Mouse (Mus musculus) ES-Bruce4 (cell line): ENCODE measurements around the gene Tox4.
"Not testable (repeated sequence)": the region's sequence is repeated elsewhere in the genome, so short reads cannot be mapped to it uniquely, and the experiment has no call there.

ENCODE experiments used
- EP300 ChIP-seq: IDR thresholded peaks from 2 replicates; pipeline ENCODE4 v1.6.1; 2011; ENCODE audit warnings: low read depth, low read length; ENCODE audit not compliant: insufficient read depth
- POLR2A ChIP-seq: IDR thresholded peaks from one replicate; pipeline ENCODE4 v1.8.1; 2011; ENCODE audit warnings: low read length; ENCODE audit not compliant: insufficient read depth

DNA sequence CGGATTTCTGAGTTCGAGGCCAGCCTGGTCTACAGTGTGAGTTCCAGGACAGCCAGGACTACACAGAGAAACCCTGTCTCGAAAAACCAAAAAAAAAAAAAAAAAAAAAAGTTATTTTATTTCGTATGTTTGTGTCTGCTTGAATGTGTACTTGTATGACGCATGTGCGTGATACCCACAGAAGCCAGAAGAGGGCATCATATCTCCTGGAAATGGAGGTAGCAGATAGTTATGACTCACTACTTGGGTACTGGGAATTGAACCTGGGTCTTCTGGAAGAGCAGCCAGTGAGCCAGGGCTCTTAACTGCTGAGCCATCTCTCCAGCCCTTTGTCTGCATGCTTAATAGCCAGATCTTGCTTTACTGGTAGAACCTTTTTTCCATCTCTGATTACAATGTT is 31.4 kb downstream of the Tox4 start:
- TF ChIP-seq POLR2A, EP300: not testable (repeated sequence)
